In genomic region chr2:138824873-138825272, GRCm38 (mm10) we compare ENCODE assay signal across 11 mouse cellular contexts.
DNase-seq lines count a peak whose midpoint lies in the region.
"Had no signal": no experiment of that assay in that cellular context is flagged by ENCODE, and none has a peak within 500 bp of the region (broad histone marks: within the 10 kb centered on the region; RNA-seq: fewer than 3 reads in every experiment).

No protein-coding gene starts in this region.

- no peaks in the 10 kb centered on the region for H3K36me3 ChIP-seq in midbrain, embryonic 10.5 days
- H3K36me3 ChIP-seq: embryonic facial prominence, embryonic 13.5 days had no signal

- peak; percentile 13 to 24 for DNase-seq in frontal cortex, postnatal 10 days (ENCODE audit: low spot score in 2 of 2)
- no peak for DNase-seq in frontal cortex, postnatal 25 days (ENCODE audit: low spot score in 2 of 2)
- peak; percentile 9 for DNase-seq in urinary bladder, postnatal 14 days (ENCODE audit: low spot score)
- no peak for DNase-seq in urinary bladder, postnatal 4 days (ENCODE audit: low spot score in 2 of 2)
- peak; percentile 31 for DNase-seq in left cerebral cortex, postnatal 4 days
- DNase-seq in gastrocnemius, postnatal 36 days, result no peak
- no peak for DNase-seq in MN1 (ENCODE audit: low spot score)
- DNase-seq in midbrain, embryonic 10.5 days (ENCODE audit: low spot score), result no peak
- DNase-seq: heart, postnatal 4 days; liver, postnatal 0 days had no signal

- H3K4me1 ChIP-seq in midbrain, embryonic 10.5 days, result peaks cover 7% of the 10 kb centered on the region
- H3K4me1 ChIP-seq: embryonic facial prominence, embryonic 13.5 days had no signal

- H3K4me3 ChIP-seq in midbrain, embryonic 10.5 days, result no peak overlapping the region
- H3K4me3 ChIP-seq: embryonic facial prominence, embryonic 13.5 days had no signal

- H3K27me3 ChIP-seq in midbrain, embryonic 10.5 days (ENCODE audit: low read depth, poor library complexity, severe bottlenecking), result no peaks in the 10 kb centered on the region
- H3K27me3 ChIP-seq: embryonic facial prominence, embryonic 13.5 days had no signal

- intact Hi-C loops in left cerebral cortex, postnatal 4 days (cut with DNase I), result no loop called here
- intact Hi-C loops in gastrocnemius, postnatal 36 days (cut with DNase I), result no loop called here

- no peak overlapping the region for H3K27ac ChIP-seq in midbrain, embryonic 10.5 days (replicated peaks)
- H3K27ac ChIP-seq: embryonic facial prominence, embryonic 13.5 days had no signal

- WGBS in midbrain, embryonic 10.5 days, result 80% methylated on average over 4 of the region's 4 CpGs

- H3K9me3 ChIP-seq in midbrain, embryonic 10.5 days (replicated peaks), result no peaks in the 10 kb centered on the region
- H3K9me3 ChIP-seq: embryonic facial prominence, embryonic 13.5 days had no signal

Comparison
In these comparisons a context has a peak if more than half of its experiments do, and no peak if none do; other contexts are left out.
1. DNase-seq: peak in frontal cortex, postnatal 10 days (2 of 2), urinary bladder, postnatal 14 days (single experiment) and left cerebral cortex, postnatal 4 days (single experiment); none in frontal cortex, postnatal 25 days (0 of 2), urinary bladder, postnatal 4 days (0 of 2), gastrocnemius, postnatal 36 days (0 of 2), MN1 (single experiment) and midbrain, embryonic 10.5 days (single experiment).